Mouse (Mus musculus): Measurements from ENCODE around the gene Grasp.

GRCm38 (mm10) chr15:101221298-101222104, 2.5 kb upstream of the Grasp start:
- TF ChIP-seq GATA1 (IDR thresholded peaks at IDR 0.05; ENCODE audit: borderline replicate concordance, low read length) (no peak), TAL1 (conservative IDR thresholded peaks at IDR 0.05; ENCODE audit: low read depth, low read length) (no peak), CTCF (IDR thresholded peaks at IDR 0.05; ENCODE audit: low read depth, low read length) (no peak), POLR2AphosphoS5 (IDR thresholded peaks at IDR 0.05; ENCODE audit: insufficient replicate concordance, low read depth, low read length) (no peak), GATA2 (IDR thresholded peaks at IDR 0.05; ENCODE audit: borderline replicate concordance, low read depth, low read length) (no peak)
